Mouse (Mus musculus) thymus, postnatal 4 days (tissue): Measurements from ENCODE around the gene Rbm20.

Source experiments
- DNase-seq: peaks from one replicate; pipeline ENCODE4 v3.0.0; 2021

Gene Rbm20

DNA sequence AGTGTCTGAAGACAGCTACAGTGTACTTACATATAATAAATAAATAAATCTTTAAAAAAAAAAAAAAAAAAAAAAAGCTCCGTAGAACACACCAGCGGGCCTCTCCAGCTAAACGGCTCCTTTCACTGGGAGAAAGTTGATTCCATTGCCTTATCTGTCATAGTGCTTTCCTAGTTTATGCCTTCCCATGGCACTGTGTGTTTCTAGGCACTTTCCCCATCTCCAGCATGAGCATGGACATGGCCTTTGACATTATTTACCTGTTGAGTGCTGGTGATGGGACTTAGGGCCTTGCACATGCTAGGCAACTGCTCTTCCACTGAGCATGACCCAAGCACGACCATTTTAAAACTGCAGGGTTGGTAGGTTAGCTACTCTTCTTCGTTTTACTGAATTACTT, 46.9 kb downstream of the Rbm20 start:
- no peak for DNase-seq

DNA sequence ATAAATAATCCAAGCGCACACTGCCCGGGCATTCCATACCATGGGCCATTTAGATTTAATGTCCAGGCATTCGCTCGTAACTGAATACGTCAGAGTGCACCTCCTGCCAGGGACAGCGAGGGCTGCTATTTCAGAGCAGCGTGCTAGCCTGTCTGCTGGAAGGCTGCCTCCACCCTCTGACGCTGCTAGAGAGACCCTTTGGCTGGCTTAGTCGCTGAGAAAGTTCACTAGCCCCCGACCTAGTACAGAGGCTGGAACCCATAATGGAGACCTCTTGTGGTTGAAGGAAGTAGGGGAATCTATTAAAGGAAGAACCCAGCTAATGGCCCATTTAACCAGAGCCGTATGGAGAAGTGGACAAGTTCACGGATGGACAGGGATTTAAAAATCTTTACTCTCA, 49.2 kb downstream of the Rbm20 start:
- no peak for DNase-seq

DNA sequence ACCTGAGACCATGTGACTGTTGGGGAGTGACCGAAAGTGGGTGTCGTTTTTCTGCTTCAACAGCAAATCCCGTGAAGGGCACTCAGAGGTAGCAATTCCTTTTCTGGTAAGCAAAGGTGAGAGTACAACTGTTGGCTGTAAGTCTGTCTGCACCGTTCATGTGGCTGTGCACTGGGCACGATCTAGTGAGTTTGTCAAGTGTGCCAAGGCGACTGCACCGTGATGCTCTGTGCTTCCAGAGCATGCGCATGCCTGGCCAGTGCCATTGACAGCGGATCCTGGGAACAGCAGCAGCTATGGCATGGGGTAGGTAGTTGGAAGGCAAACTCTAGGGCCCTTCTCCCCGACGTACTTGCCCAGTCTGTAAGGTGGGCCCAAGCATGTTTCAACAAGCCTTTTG, 49.6 kb downstream of the Rbm20 start:
- no peak for DNase-seq

DNA sequence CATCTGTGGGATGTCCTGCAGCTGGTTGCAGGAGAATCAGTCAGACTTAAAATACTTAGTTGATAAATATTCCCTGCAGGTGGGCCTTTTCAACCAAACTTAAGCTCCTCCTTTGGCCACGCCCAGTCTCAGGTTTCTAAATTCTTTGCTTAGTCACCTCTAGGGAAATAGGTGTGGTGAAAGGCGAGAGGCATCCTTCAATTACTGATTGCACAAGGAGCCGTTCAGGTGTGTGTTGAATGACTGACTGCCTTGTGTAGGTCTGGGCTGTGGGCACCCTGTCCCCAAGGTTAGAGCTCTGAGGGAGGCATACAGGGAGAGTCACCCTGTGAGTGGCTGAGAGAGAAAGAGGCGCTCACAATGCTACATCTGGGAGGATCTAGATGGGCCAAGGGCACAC, 50.2 kb downstream of the Rbm20 start:
- DNase-seq: no peak

DNA sequence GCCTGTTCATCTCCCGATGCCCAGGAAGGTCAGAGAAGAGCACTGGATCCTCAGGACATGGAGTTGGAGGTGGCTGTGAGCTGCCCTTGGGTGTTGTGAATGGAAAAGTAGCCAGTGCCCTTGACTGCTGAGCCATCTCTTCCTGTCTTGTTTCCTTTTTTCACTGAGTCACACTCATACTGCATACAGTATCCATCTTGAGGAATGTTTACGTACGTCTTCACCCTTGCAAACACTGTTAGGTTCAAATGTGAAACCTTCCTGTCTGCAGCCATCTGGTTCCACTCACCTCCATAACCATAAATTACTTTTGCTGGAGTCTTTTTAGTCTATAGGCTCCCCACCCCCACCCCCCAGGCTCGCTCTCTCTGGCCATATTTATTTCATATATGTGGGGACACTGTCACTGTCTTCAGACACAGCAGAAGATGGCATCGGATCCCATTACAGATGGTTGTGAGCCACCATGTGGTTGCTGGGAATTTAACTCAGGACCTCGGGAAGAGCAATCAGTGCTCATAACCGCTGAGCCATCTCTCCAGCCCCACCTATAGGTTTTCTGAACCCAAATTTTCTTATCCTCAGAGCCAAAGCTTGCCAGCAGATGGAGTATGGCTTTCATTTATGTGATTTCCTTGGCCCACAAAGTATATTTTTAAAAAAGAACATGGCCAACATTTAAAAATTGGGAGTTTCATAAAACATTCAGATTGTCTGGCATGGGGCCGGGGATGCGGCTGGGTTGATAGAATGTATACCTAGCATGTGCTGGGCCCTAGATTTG, 51.0 kb downstream of the Rbm20 start:
- DNase-seq: no peak

DNA sequence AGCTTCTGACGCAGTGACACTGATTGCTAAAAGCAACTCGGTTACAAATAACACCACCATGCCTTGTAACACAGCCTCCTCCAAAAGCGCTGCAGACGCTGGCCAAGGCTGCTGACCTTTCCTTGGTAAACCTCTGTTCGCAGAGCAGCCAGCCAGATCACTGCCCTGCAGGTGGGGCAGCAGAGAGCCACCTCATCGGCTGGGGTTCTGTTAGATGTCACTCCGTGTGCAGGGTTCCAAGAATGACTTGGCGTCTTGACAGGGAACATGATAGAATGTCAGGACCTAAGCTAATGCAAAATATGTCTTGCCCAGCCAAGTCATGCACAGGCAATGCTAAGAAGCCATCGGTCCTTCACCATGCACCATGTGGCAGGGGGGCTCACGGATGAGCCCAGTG, 52.8 kb downstream of the Rbm20 start:
- DNase-seq: no peak

DNA sequence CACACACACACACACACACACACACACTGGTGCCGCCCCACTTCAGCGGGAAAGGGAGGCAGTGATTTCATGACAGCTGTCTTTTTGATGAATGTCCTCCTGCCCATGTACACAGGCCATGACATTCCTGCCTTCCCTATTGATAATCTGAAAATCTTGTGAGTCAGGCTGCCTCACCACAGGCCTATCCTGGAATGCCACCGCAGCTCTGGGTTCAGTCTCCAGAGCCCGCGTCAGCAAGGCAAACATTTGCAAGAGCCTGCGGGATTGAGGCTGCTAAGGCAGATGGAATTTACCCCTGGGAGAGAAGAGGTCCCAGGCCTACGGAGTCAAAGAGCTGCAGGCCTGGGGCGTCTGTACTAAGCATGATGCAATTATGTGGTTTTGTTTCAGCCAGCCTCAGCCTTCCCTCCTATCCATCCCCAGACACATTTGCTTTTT, 54.7 kb downstream of the Rbm20 start:
- no peak for DNase-seq

DNA sequence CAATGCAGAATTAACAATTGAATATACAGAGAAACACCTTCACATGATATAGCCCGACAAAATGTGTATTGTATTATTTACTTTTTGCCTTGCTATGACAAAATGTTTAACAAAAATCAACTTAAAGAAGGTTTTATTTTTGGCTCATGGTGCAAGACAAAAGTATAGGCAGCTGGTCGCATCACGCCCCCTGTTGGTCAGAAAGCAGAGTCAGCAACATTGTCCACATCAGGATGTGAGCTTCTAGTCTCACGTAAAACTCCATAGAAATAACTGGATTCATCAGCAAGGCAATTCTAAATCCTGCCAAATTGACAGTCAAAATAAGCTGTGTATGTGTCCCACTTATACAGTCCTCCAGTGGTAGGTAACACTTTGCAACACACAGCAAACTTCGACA, 57.7 kb downstream of the Rbm20 start:
- peak; percentile 47 for DNase-seq

DNA sequence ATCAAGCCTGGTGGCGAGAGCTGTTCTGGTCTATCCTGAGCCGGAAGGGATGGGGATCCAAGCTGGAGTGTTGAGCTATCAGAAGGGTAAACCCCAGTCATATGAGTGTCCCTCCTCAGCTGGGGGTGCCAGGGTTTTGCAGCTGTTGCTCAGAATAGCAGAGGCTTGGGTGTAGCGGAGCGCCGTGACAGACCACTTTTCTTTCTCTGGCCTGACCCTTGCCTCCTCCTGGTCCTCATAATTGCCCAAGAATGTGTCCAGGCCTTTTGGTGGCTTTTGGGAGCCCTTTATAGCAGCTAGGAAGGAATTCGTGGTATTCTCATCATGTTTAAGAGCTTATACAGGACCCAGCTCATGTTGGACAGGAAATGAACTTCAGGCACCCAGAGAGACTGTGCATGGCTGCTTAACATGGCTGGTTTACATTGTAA, 61.6 kb downstream of the Rbm20 start:
- no peak for DNase-seq

DNA sequence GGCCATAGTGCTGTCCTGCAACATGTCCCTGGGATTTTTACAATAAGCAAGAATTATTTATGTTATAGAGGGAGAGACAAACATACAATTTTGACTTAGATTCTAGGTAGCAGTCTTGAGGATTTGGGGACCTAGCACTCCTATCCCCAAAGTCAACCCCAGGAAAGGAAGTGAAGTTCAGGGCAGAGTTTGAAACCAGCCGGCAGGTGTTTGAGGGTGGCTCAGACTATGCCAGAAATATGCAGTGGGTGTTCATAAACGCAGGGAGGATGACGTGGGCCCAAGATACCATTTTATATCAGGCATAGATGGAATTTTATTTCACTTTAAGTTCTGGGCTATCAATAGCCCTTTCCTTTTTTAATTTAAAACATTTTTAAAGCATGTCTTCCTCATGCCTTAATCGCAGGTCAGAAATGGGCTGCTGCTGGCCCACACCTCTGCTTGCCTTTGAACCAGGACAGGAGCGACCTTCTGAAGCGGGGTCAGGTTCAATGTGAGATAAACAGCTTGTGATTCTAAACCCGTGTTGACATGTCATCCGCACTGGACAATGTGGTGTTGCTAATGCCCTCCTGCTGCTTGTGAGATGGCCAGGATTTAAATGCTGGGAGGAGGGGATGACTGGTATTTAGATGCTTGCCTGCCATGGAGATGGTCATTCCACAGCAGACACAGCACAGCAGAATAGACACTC, 62.6 kb downstream of the Rbm20 start:
- no peak for DNase-seq

DNA sequence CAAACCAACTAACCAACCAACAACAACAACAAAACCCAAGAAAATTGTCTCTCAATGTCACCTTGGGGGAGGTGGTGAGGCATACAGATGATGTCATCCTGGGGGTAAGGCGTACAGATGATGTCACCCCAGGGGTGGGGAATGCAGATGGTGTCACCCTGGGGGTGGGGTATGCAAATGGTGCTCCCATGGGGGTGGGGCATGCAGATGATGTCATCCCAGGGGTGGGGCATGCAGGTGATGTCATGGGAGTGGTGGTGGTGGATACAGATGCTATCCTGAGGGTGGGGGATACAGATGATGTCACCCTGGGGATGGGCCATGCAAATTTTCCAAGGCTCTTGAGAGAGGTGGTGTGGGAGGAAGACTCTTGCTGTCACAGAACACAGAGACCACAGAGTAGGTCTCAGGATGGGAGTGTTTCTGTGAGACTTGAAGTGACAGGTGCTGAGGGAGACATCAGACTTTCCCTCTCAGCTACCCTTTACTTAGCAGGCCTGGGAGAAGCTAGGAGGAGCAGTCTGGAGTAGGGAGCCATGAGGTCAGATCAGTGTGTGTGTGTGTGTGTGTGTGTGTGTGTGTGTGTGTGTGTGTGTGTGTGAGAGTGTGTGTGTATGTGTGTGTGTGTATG, 63.8 kb downstream of the Rbm20 start:
- DNase-seq: no peak

DNA sequence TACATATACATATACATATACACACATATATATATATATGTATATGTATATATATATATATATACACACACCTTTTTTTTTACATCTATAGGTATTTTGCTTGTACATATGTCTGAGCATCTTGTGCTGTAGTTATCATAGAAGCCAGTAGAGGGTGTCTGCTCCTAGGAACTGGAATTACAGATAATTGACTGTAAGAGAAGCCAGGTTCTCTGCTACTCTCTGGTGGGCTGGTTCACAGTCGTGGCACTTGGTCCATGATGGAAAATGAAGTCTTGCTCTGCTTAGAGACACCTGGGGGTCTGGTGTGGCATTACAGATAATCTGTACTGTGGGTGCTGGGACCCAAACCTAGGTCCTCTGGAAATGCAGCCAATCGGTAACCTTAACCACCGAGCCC, 64.8 kb downstream of the Rbm20 start:
- DNase-seq: no peak

DNA sequence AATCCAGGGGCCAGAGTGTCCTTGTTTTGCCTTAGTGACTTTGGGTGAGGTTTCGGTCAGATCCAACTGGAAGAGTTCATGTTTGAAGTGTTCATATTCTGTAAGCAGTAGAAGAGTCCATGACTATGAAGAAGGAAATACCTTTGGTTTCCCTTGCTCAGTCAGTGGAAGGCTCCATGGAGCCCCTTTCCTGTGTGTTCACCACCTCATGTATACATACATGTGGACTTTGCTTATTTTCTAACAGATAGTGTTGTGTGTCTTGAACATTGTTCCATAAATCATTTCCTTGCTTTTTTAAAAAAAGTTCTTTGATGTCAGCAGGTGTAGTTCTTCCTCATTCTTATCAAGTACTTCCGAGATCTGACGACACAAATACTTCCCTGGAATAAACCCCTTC, 68.2 kb downstream of the Rbm20 start:
- no peak for DNase-seq

DNA sequence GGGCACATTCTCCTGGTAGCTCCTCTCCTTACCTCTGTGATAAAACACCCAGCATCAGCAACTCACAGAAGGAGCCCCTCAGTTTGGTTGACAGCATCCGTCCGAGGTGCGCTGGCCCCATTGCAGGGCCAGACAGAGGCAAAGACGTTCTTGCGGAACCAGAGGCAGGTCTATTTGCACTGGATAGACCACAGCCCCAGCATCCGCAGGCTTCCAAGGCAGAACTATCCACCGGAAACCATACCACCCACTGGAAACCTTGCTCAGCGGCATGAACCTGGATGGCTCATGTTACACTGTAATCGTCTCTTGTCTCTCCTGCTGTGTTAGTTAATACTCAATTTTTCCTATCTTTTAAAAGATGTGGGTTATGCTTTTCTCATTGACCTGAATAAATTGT, 69.0 kb downstream of the Rbm20 start:
- no peak for DNase-seq

DNA sequence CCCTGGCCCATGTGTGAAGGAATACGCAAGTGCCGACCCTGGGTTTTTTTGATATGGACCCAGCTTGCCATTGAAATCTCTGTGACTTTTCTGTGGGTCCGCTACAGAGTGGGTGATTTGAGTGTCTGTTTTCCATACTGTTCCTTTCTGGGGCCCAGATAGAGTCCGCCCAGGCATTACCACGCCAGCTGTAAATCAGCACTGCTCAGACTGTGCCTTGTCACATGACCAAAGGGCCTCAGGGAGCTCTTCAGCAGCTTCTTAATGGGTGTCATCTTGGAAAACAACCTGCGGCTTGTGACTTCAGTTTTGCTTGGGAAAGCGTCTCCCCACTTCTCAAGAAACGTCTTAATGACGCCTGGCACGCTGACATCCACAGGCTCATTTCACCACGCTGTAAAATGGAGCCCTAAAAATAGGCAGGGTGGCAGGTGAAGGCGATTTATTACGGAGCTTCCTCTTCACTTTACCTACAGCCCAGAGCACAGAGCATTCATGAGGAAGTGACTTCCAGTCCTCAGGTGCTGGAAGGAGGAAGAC, 71.2 kb downstream of the Rbm20 start:
- no peak for DNase-seq

DNA sequence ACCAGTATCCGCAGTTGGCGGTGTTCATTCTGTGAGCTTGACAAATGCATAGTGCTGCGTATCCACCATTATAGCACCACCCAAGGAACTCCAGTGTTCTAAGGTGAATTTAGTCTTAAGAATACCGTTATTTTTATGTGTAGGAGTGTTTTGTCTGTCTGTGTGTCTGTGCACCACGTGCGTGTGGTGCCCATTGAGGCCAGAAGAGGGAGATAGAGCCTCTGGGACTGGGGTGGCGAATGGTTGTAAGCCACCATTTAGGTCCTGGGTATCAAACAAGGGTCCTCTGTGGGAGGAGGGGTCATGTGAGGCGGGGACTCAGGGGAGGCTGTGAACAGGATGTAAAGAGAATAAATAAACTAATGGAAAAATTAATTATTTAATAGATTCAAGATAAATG, 72.2 kb downstream of the Rbm20 start:
- DNase-seq: no peak

DNA sequence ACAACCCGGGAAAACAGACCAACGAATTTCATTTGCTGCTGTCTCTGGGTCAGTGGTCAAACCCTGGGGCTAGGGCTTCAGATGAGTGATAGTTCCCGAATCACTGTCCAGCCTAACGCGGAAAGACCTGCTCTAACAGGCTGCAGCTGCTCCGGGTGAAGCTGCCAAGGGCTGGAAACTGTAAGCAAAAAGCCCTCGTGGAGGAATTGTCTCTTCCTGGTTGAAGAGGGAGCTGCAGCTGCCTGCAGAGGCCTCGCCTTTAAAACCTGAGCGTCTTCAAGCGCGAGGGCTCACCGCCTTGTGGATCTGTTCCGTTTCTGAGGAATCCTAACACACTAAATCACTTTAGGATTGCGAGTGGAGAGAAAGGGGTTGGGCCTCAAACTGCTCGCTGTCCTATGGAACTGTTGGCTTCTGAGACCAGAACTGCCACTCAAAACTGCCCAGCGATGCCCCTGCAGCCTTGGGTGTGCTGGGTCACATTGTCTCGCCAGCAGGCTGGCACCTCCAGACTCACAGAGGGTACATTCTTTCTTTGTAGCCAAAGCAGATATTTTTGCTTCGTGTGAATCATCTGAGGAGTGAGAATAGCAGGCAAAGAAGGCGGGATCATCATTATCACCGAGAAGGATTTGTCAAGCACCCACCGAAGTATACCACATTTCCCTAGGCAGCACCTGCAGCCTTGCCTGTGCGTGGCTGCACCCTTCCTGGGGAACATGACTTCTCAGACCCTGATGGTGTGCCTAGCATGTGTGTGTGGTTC, 74.5 kb downstream of the Rbm20 start:
- DNase-seq: no peak

DNA sequence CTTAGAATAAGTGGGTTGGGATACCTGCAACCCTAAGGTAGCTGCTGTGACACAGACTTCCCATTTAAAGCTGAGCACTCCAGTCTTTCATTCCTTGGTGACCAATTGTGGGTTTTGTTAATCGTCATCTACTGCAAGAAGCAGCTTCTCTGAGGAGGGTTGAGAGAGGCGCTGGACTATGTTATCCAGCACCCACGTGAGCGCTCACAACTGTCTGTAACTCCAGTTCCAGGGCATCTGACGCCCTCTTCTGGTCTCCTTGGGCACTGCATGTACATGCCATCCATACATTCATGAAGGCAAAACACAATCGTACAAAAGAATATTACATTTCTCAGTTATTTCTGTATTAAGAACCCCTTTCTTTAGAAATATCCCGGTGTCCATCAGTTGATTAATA, 75.9 kb downstream of the Rbm20 start:
- DNase-seq: peak; percentile 60

DNA sequence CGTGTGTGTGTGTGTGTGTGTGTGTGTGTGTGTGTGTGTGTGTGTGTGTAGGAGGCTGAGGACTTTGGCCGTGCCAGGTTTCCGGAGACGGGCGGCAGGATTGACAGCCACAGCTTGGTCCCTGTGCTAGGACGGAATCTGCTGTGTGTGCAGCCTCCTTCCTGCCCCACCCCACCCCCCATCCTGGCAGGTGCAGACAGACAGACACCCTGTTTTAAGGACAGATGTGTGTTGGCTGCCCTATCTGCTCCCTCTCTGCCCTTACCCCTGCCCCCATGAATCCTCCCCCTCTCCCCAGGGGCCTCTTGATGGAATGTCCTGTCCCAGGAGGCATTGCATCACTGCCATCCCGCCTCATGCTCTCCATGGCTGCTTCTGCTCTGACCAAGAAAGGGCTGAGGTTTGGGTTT, 77.3 kb downstream of the Rbm20 start:
- DNase-seq: peak; percentile 65

DNA sequence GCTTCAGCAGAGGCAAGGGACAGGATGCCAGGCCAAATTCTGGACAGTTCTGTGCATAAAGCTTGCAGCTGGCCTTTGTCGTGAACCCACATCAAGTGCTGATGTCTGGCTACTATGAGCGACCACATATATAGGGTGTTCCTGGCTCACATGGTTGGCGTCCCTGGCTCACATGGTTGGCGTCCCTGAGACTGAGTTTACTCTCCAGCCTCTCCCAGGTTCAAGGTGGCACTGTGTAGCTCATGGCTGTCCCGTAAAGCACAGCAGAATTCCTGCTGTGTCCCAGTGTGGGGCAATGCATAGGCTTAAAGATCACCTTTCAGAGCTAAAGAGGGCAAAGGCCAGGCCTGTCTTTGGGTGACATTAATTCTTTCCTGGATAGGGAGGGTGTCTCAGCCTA, 78.2 kb downstream of the Rbm20 start:
- DNase-seq: no peak

DNA sequence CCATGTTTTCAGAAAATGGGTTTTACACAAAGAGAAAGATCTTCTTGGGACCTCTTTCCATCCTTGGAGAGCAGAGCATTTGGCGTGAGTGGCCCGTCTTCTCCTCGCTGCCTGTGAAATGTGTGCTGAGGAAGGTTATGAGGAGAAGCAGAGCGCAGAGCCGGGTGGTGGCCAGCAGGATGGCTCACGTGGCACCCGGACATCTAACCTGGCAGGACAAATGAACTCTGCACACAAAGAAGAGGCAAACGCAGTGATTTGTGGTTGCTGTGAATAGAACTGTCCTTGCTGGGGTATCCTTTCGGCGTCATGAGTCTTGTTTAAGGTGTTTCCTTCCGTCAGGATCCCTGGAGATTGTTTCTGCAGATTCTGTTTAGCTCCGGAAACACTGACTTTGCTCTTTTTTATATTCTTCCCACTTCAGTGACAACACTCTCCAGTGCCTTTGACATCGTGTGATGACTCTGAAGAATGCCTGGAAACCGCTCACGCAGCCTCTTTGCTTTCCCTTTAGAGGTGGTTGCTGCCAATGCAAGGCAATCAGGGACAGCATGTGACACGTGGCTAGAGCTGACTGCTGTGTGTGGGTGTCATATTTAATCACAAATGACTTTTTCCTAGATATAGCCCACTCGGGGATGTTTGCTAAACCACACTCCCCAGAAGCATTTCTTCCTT, 80.5 kb downstream of the Rbm20 start:
- DNase-seq: no peak

DNA sequence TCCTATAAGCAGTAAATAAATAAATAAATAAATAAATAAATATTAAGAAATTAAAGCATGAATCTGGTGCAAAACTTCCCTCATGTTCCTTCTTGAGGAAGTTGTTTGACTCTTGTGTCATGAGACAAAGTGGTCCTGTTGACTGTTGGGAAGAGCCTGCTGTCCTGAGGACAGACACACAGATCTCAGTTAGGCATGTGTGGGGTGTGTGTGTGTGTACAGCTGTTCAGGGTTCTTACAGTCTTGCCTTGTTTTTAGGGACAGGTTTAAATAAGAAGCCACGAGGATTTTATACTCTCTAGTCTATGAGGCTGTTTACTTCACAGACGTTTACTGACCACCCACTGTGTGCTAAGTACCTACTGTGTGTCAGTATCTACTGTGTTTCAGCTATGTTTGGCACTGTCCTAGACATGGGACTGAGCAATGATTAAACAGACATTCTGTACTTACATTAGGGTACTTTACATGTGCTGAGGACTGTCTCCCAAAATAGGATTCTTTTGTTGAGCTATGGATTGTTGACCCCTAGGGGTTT, 81.8 kb downstream of the Rbm20 start:
- no peak for DNase-seq
